Mouse (Mus musculus): ENCODE data around the gene Atg3.
A peak's percentile ranks its signal among the peaks of the same experiment; 100 is the strongest.

Gene Atg3

GRCm38 (mm10) chr16:45158522-45159388 is at the start of gene Atg3, which contains the start of gene Slc35a5:
Gene Atg3 (plus strand): TSS chr16:45158785.
Gene Slc35a5 (minus strand): TSS chr16:45158706.
- DNase-seq = peak; percentile 98

- peak; percentile 75 for DNase-seq
Observed at GRCm38 (mm10) chr16:45110498-45110897, 48.1 kb upstream of the Atg3 start.

GRCm38 (mm10) chr16:45117200-45117599 is 41.4 kb upstream of the Atg3 start:
- DNase-seq = no peak

GRCm38 (mm10) chr16:45118760-45119159 is 39.8 kb upstream of the Atg3 start:
- DNase-seq = no peak

GRCm38 (mm10) chr16:45120844-45121425 is 37.6 kb upstream of the Atg3 start:
- DNase-seq = peak; percentile 81

GRCm38 (mm10) chr16:45122571-45122970 is 36.0 kb upstream of the Atg3 start:
- DNase-seq = peak; percentile 33

- DNase-seq = no peak
Observed at GRCm38 (mm10) chr16:45124230-45125203, 34.1 kb upstream of the Atg3 start.

GRCm38 (mm10) chr16:45127936-45128710 is 30.5 kb upstream of the Atg3 start:
- no peak for DNase-seq

- DNase-seq = no peak
Observed at GRCm38 (mm10) chr16:45141711-45142110, 16.9 kb upstream of the Atg3 start.

- DNase-seq = no peak
Observed at GRCm38 (mm10) chr16:45142565-45142964, 16.0 kb upstream of the Atg3 start.

- DNase-seq = no peak
Observed at GRCm38 (mm10) chr16:45145119-45145518, 13.5 kb upstream of the Atg3 start.

GRCm38 (mm10) chr16:45148488-45149082 is 10.0 kb upstream of the Atg3 start:
- DNase-seq = no peak

GRCm38 (mm10) chr16:45154741-45155250 is 3.8 kb upstream of the Atg3 start:
- DNase-seq = peak; percentile 24

GRCm38 (mm10) chr16:45158136-45158521 is 456 bp upstream of the Atg3 start:
- peak; percentile 83 for DNase-seq

- DNase-seq = no peak
Observed at GRCm38 (mm10) chr16:45159389-45159716, 768 bp downstream of the Atg3 start.

- no peak for DNase-seq
Observed at GRCm38 (mm10) chr16:45178552-45178951, 20.0 kb downstream of the Atg3 start.

GRCm38 (mm10) chr16:45181824-45182223 is 23.2 kb downstream of the Atg3 start:
- no peak for DNase-seq

- peak; percentile 76 for DNase-seq
Observed at GRCm38 (mm10) chr16:45192613-45193012, 34.0 kb downstream of the Atg3 start.

- peak; percentile 76 for DNase-seq
Observed at GRCm38 (mm10) chr16:45196816-45197215, 38.2 kb downstream of the Atg3 start.

GRCm38 (mm10) chr16:45201395-45201794 is 42.8 kb downstream of the Atg3 start:
- DNase-seq = no peak

- no peak for DNase-seq
Observed at GRCm38 (mm10) chr16:45204438-45204837, 45.9 kb downstream of the Atg3 start.

Measured in kidney, postnatal 14 days (tissue).